Mouse (Mus musculus) heart, postnatal 4 days (tissue): ENCODE results near the gene Skap1. TPM values are rescaled to one million over a fixed set of nuclear protein-coding genes. Genes with fewer than 3 reads are reported as not detected.
A peak's percentile ranks its signal among the peaks of the same experiment; 100 is the strongest.

Source experiments
- DNase-seq: peaks from one replicate; pipeline ENCODE4 v3.0.0; 2021
- total RNA-seq, 2 experiments: library from RNA; stranded (reverse); gene quantifications; 2 replicates each; pipeline ENCODE4 v1.2.3; 2021

Skap1 gene
- total RNA-seq, 2 experiments from 2014 or later, result 0.29 TPM; not detected in 1

GRCm38 (mm10) chr11:96466382-96466781 is 2.0 kb downstream of the Skap1 start:
- DNase-seq, result no peak

- no peak for DNase-seq
Measured at GRCm38 (mm10) chr11:96466987-96467386, 2.6 kb downstream of the Skap1 start.

GRCm38 (mm10) chr11:96468048-96468745 is 3.8 kb downstream of the Skap1 start:
- DNase-seq, result no peak

- DNase-seq, result no peak
Measured at GRCm38 (mm10) chr11:96482711-96483110, 18.3 kb downstream of the Skap1 start.

GRCm38 (mm10) chr11:96483179-96483578 is 18.8 kb downstream of the Skap1 start:
- no peak for DNase-seq

- DNase-seq, result no peak
Measured at GRCm38 (mm10) chr11:96498481-96498880, 34.1 kb downstream of the Skap1 start.

GRCm38 (mm10) chr11:96501042-96501441 is 36.6 kb downstream of the Skap1 start:
- no peak for DNase-seq

- no peak for DNase-seq
Measured at GRCm38 (mm10) chr11:96502948-96503347, 38.6 kb downstream of the Skap1 start.

GRCm38 (mm10) chr11:96504509-96505119 is 40.2 kb downstream of the Skap1 start:
- no peak for DNase-seq

- DNase-seq, result no peak
Measured at GRCm38 (mm10) chr11:96505841-96506240, 41.4 kb downstream of the Skap1 start.

GRCm38 (mm10) chr11:96515164-96515563 is 50.8 kb downstream of the Skap1 start:
- DNase-seq, result no peak

GRCm38 (mm10) chr11:96524541-96524940 is 60.1 kb downstream of the Skap1 start:
- no peak for DNase-seq

GRCm38 (mm10) chr11:96526137-96526621 is 61.8 kb downstream of the Skap1 start:
- peak; percentile 7 for DNase-seq

GRCm38 (mm10) chr11:96531757-96532433 is 67.5 kb downstream of the Skap1 start:
- DNase-seq, result no peak

- DNase-seq, result no peak
Measured at GRCm38 (mm10) chr11:96534531-96534930, 70.1 kb downstream of the Skap1 start.

GRCm38 (mm10) chr11:96536146-96536545 is 71.8 kb downstream of the Skap1 start:
- DNase-seq, result peak; percentile 31

- DNase-seq, result no peak
Measured at GRCm38 (mm10) chr11:96542003-96542402, 77.6 kb downstream of the Skap1 start.

GRCm38 (mm10) chr11:96542561-96542960 is 78.2 kb downstream of the Skap1 start:
- no peak for DNase-seq

GRCm38 (mm10) chr11:96546428-96546827 is 82.0 kb downstream of the Skap1 start:
- DNase-seq, result no peak

- no peak for DNase-seq
Measured at GRCm38 (mm10) chr11:96550960-96551703, 86.7 kb downstream of the Skap1 start.

GRCm38 (mm10) chr11:96553091-96553490 is 88.7 kb downstream of the Skap1 start:
- peak; percentile 50 for DNase-seq

- DNase-seq, result no peak
Measured at GRCm38 (mm10) chr11:96560229-96560628, 95.8 kb downstream of the Skap1 start.

- DNase-seq, result no peak
Measured at GRCm38 (mm10) chr11:96564088-96564487, 99.7 kb downstream of the Skap1 start.
